Mouse (Mus musculus) heart, adult 2 months (tissue): ENCODE results near the gene Lzts2. TPM values are rescaled to one million over a fixed set of nuclear protein-coding genes. Genes with fewer than 3 reads are reported as not detected.
A peak's percentile ranks its signal among the peaks of the same experiment; 100 is the strongest.

Experiments
- DNase-seq, 2 experiments: peaks; one replicate each; pipeline ENCODE4 v3.0.0; 2021
- H3K27ac ChIP-seq: fragments of 200-600 bp; 2 replicates; pipeline ENCODE4 v1.8.1; 2022
- H3K27me3 ChIP-seq: fragments of 200-500 bp; 2 replicates; pipeline ENCODE4 v1.6.1; 2012; ENCODE audit warnings: mild to moderate bottlenecking, low read length, inconsistent platforms, mixed read lengths; ENCODE audit not compliant: control insufficient read depth, insufficient read depth
- H3K36me3 ChIP-seq: fragments of 200-500 bp; 2 replicates; pipeline ENCODE4 v1.6.1; 2012; ENCODE audit warnings: low read length, inconsistent platforms; ENCODE audit not compliant: control insufficient read depth, insufficient read depth
- H3K4me1 ChIP-seq: fragments of 200-500 bp; 2 replicates; pipeline ENCODE4 v1.6.1; 2011; ENCODE audit warnings: low read length; ENCODE audit not compliant: control insufficient read depth, insufficient read depth
- H3K4me3 ChIP-seq: fragments of 200-600 bp; 2 replicates; pipeline ENCODE4 v1.8.1; 2022
- H3K79me2 ChIP-seq: fragments of 200-500 bp; replicated peaks from 2 replicates; pipeline ENCODE4 v1.6.1; 2012; ENCODE audit warnings: mild to moderate bottlenecking, inconsistent platforms, low read length, moderate library complexity, mixed read lengths; ENCODE audit not compliant: control insufficient read depth, insufficient read depth
- H3K9ac ChIP-seq: fragments of 200-500 bp; 2 replicates; pipeline ENCODE4 v1.6.1; 2012; ENCODE audit warnings: low read depth, mild to moderate bottlenecking, control low read depth, inconsistent platforms, low read length, mixed read lengths
- CTCF ChIP-seq: fragments of 200-600 bp; IDR thresholded peaks from 2 replicates; pipeline ENCODE4 v1.8.1; 2022; ENCODE audit warnings: antibody characterized with exemption, mild to moderate bottlenecking, moderate library complexity
- EP300 ChIP-seq: fragments of 200-500 bp; IDR thresholded peaks from 2 replicates; pipeline ENCODE4 v1.6.1; 2011; ENCODE audit warnings: low read depth, low read length, control low read depth; ENCODE audit not compliant: insufficient read depth
- POLR2A ChIP-seq: fragments of 200-500 bp; IDR thresholded peaks from 2 replicates; pipeline ENCODE4 v1.6.1; 2011; ENCODE audit warnings: mild to moderate bottlenecking, low read depth, low read length, control low read depth; ENCODE audit not compliant: insufficient read depth
- WGBS: fragments of 180-500 bp; shearing (Covaris S2); methylation state at CpG from one replicate; pipeline ENCODE4 v1.1.7; 2018; 5-methylcytosine and 5-hydroxymethylcytosine counted together
- intact Hi-C: fragments of 180-260 bp; cut with DNase I; formaldehyde crosslinking; loops from one replicate; pipeline ENCODE4 v1.15.1; 2025
- polyA plus RNA-seq: library from polyadenylated mRNA; depleted of rRNA; stranded (reverse); fragments of >200 nt; gene quantifications from 2 replicates; pipeline ENCODE4 v1.2.3, GENCODE M21; 2012
- total RNA-seq, 2 experiments: library from RNA; stranded (reverse); gene quantifications; 2 replicates each; pipeline ENCODE4 v1.2.3; 2021

The Lzts2 gene
- total and polyA plus RNA-seq, 3 experiments = 59.1 to 68.1 (median 61.6) TPM

- H3K79me2 ChIP-seq = no peaks in the 10 kb centered on the region
- WGBS = 10% methylated on average over 16 of the region's 16 CpGs
- peaks cover 3% of the 10 kb centered on the region for H3K4me1 ChIP-seq
- peak within 1 kb of the TSS; percentile 76 for H3K27ac ChIP-seq
- H3K4me3 ChIP-seq = peak within 1 kb of the TSS; percentile 98
- DNase-seq = peak; percentile 63 to 75
- no peak for TF ChIP-seq EP300
- no peak for TF ChIP-seq CTCF
- TF ChIP-seq POLR2A = no peak
- intact Hi-C loops = no loop called here
- H3K9ac ChIP-seq = peak within 1 kb of the TSS; percentile 78
- H3K36me3 ChIP-seq = peaks cover 4% of the 10 kb centered on the region; the same call in 1 of the 2 replicates
- no peaks in the 10 kb centered on the region for H3K27me3 ChIP-seq
Observed at GRCm38 (mm10) chr19:45005444-45005843, 8.8 kb upstream of the Lzts2 start, which contains the start of gene Twnk. Twnk (plus strand) TSS chr19:45005663.

GRCm38 (mm10) chr19:45005957-45006712 lies 8.1 kb upstream of the Lzts2 start, which contains the start of gene Mrpl43:
Mrpl43 (minus strand) TSS chr19:45006442.
- intact Hi-C loops = no loop called here
- peaks cover 3% of the 10 kb centered on the region for H3K4me1 ChIP-seq
- H3K4me3 ChIP-seq = peak within 1 kb of the TSS; percentile 98
- under 1% methylated on average over 82 of the region's 82 CpGs for WGBS
- DNase-seq = peak; percentile 95 to 98
- H3K36me3 ChIP-seq = peaks cover 4% of the 10 kb centered on the region; the same call in 1 of the 2 replicates
- peak within 1 kb of the TSS; percentile 78 for H3K9ac ChIP-seq
- TF ChIP-seq CTCF = no peak
- TF ChIP-seq POLR2A = peak; percentile 47
- H3K27me3 ChIP-seq = no peaks in the 10 kb centered on the region
- no peaks in the 10 kb centered on the region for H3K79me2 ChIP-seq
- peak within 1 kb of the TSS; percentile 76 for H3K27ac ChIP-seq

GRCm38 (mm10) chr19:45007021-45007420 lies 7.2 kb upstream of the Lzts2 start:
- TF ChIP-seq CTCF (no peak), EP300 (no peak)
- intact Hi-C loops = no loop called here
- peak in 1 of 2 experiments; percentile 11 for DNase-seq
- Histone ChIP-seq H3K9ac (peak overlapping the region; percentile 52), H3K79me2 (no peaks in the 10 kb centered on the region), H3K27me3 (no peaks in the 10 kb centered on the region), H3K27ac (peak overlapping the region; percentile 76), H3K4me3 (peak overlapping the region; percentile 98), H3K36me3 (peaks cover 4% of the 10 kb centered on the region; the same call in 1 of the 2 replicates), H3K4me1 (peaks cover 3% of the 10 kb centered on the region)
- 20% methylated on average over 17 of the region's 17 CpGs for WGBS

GRCm38 (mm10) chr19:45007425-45008191 lies 6.6 kb upstream of the Lzts2 start:
- DNase-seq = peak in 1 of 2 experiments; percentile 19
- Histone ChIP-seq H3K79me2 (no peaks in the 10 kb centered on the region), H3K36me3 (peaks cover 4% of the 10 kb centered on the region; the same call in 1 of the 2 replicates), H3K4me3 (no peak overlapping the region), H3K9ac (no peak overlapping the region), H3K4me1 (peaks cover 3% of the 10 kb centered on the region), H3K27ac (no peak overlapping the region), H3K27me3 (no peaks in the 10 kb centered on the region)
- 63% methylated on average over 20 of the region's 20 CpGs for WGBS
- TF ChIP-seq POLR2A (no peak), EP300 (no peak), CTCF (no peak)
- intact Hi-C loops = no loop called here

GRCm38 (mm10) chr19:45010646-45011045 lies 3.6 kb upstream of the Lzts2 start:
- H3K27me3 ChIP-seq = no peaks in the 10 kb centered on the region
- H3K79me2 ChIP-seq = no peaks in the 10 kb centered on the region
- intact Hi-C loops = no loop called here
- peaks cover 6% of the 10 kb centered on the region for H3K4me1 ChIP-seq
- no peaks in the 10 kb centered on the region for H3K36me3 ChIP-seq
- H3K27ac ChIP-seq = no peak overlapping the region
- WGBS = 77% methylated on average over 4 of the region's 4 CpGs
- H3K9ac ChIP-seq = no peak overlapping the region
- no peak for DNase-seq
- TF ChIP-seq CTCF = no peak
- TF ChIP-seq POLR2A = no peak
- TF ChIP-seq EP300 = no peak
- no peak overlapping the region for H3K4me3 ChIP-seq

- Histone ChIP-seq H3K9ac (no peak overlapping the region), H3K27ac (no peak overlapping the region), H3K79me2 (no peaks in the 10 kb centered on the region), H3K4me3 (no peak overlapping the region), H3K4me1 (peaks cover 8% of the 10 kb centered on the region), H3K36me3 (no peaks in the 10 kb centered on the region), H3K27me3 (no peaks in the 10 kb centered on the region)
- no peak for DNase-seq
- intact Hi-C loops = no loop called here
- WGBS = 85% methylated on average over 8 of the region's 8 CpGs
- TF ChIP-seq CTCF (no peak), EP300 (no peak)
Observed at GRCm38 (mm10) chr19:45012219-45012618, 2.0 kb upstream of the Lzts2 start.
